Mouse (Mus musculus) embryonic facial prominence, embryonic 15.5 days (tissue): ENCODE measurements at regions not wholly inside any gene's neighbourhood (a gene's known extent, or its start where the extent isn't known, plus 50 kb on each side); places are given as distances from the start of the nearest gene placed in this dataset.

Source experiments
- ATAC-seq: fragments of 200-750 bp; cut with Nextera tagmentation; 2 replicates; pipeline ENCODE4 v1.8.0; 2017; ENCODE audit warnings: low read depth, moderate TSS enrichment; ENCODE audit not compliant: insufficient number of reproducible peaks, low FRiP score, low TSS enrichment
- H3K27ac ChIP-seq: fragments of 300-500 bp; sonication (generic); replicated peaks from 2 replicates; pipeline ENCODE4 v1.5.1; 2015; ENCODE audit warnings: mild to moderate bottlenecking, inconsistent platforms
- H3K27me3 ChIP-seq: fragments of 300-500 bp; sonication (generic); 2 replicates; pipeline ENCODE4 v1.6.1; 2015; ENCODE audit warnings: inconsistent platforms
- H3K36me3 ChIP-seq: fragments of 300-500 bp; sonication (generic); 2 replicates; pipeline ENCODE4 v1.6.1; 2015; ENCODE audit warnings: mild to moderate bottlenecking, inconsistent platforms
- H3K4me1 ChIP-seq: fragments of 300-500 bp; sonication (generic); 2 replicates; pipeline ENCODE4 v1.6.1; 2015; ENCODE audit warnings: inconsistent platforms
- H3K4me2 ChIP-seq: fragments of 300-500 bp; sonication (generic); replicated peaks from 2 replicates; pipeline ENCODE4 v1.6.1; 2015; ENCODE audit warnings: mild to moderate bottlenecking, inconsistent platforms
- H3K4me3 ChIP-seq: fragments of 300-500 bp; sonication (generic); replicated peaks from 2 replicates; pipeline ENCODE4 v1.5.1; 2015; ENCODE audit warnings: mild to moderate bottlenecking, inconsistent platforms
- H3K9ac ChIP-seq: fragments of 300-500 bp; sonication (generic); 2 replicates; pipeline ENCODE4 v1.6.1; 2015; ENCODE audit warnings: inconsistent platforms
- H3K9me3 ChIP-seq: fragments of 300-500 bp; sonication (generic); replicated peaks from 2 replicates; pipeline ENCODE4 v1.6.1; 2016; ENCODE audit warnings: inconsistent platforms
- whole genome bisulfite sequencing: fragments of 180-500 bp; shearing (Covaris S2); methylation state at CpG from one replicate; pipeline ENCODE4 v1.1.7; 2015; 5-methylcytosine and 5-hydroxymethylcytosine counted together

DNA sequence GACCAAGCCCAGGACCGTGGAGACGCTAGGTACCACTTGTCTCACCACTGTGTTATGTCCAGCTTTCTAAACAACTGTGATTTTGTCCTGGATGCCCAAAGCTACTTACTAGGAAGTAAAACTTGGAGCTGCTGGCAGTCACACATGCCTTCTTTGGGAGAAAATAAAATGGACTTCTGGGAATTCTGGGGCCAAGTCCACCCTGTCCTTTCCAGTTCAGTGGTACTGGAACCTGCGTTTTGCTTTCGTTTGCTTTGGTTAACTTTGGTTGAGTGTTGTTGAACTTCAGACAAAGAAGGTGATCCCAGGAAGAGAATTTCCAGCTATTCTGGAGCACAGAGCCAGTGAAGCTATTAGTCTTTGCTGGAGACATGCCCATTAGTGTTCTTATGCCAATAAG is 139.8 kb downstream of the Gm9817 start:
- Histone ChIP-seq H3K9me3 (no peaks in the 10 kb centered on the region), H3K36me3 (no peaks in the 10 kb centered on the region), H3K4me3 (no peak overlapping the region), H3K27ac (no peak overlapping the region), H3K4me2 (no peak overlapping the region), H3K4me1 (peaks cover 8% of the 10 kb centered on the region; the same call in 1 of the 2 replicates), H3K27me3 (no peaks in the 10 kb centered on the region), H3K9ac (no peak overlapping the region)
- no peak for ATAC-seq
- 93% methylated on average over 4 of the region's 4 CpGs for WGBS

GRCm38 (mm10) chr13:45219671-45220070 is 141.2 kb downstream of the Gm9817 start:
- Histone ChIP-seq H3K4me1 (no peaks in the 10 kb centered on the region), H3K9ac (no peak overlapping the region), H3K4me2 (no peak overlapping the region), H3K4me3 (no peak overlapping the region), H3K36me3 (no peaks in the 10 kb centered on the region), H3K27me3 (no peaks in the 10 kb centered on the region), H3K27ac (no peak overlapping the region), H3K9me3 (no peaks in the 10 kb centered on the region)
- 46% methylated on average over 3 of the region's 3 CpGs for WGBS
- ATAC-seq: no peak

GRCm38 (mm10) chr13:45230804-45231203 is 152.3 kb downstream of the Gm9817 start:
- 63% methylated on average over 2 of the region's 2 CpGs for WGBS
- H3K27me3 ChIP-seq: no peaks in the 10 kb centered on the region
- no peak overlapping the region for H3K4me2 ChIP-seq
- peaks cover 11% of the 10 kb centered on the region for H3K4me1 ChIP-seq
- no peak overlapping the region for H3K4me3 ChIP-seq
- H3K27ac ChIP-seq: no peak overlapping the region
- H3K9me3 ChIP-seq: no peaks in the 10 kb centered on the region
- ATAC-seq: no peak
- no peaks in the 10 kb centered on the region for H3K36me3 ChIP-seq
- no peak overlapping the region for H3K9ac ChIP-seq

DNA sequence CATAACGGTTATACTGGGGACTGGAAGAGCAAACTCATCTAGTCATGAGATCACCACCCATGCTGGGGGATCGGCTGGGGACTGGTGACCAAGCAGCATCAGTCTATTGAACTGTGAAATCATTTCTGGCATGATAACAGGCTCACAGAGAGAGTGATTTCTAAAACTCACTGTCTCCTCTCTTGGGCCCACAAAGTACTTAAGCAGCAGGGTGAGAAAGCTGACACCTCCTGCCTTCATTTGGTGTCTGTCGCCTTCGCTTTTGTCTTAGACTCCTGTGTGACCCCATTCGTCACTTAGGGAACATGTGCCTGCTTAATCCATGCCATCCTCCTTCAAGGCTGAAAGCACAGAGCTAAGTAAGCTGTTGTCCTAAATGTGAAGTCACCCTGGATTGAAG is 154.3 kb upstream of the Mylip start:
- Histone ChIP-seq H3K27me3 (no peaks in the 10 kb centered on the region), H3K9me3 (no peaks in the 10 kb centered on the region), H3K4me3 (no peak overlapping the region), H3K36me3 (no peaks in the 10 kb centered on the region), H3K9ac (no peak overlapping the region), H3K4me2 (no peak overlapping the region), H3K4me1 (no peaks in the 10 kb centered on the region), H3K27ac (no peak overlapping the region)
- 74% methylated on average over 5 of the region's 5 CpGs for WGBS
- no peak for ATAC-seq

- 83% methylated on average over 7 of the region's 7 CpGs for WGBS
- Histone ChIP-seq H3K4me3 (no peak overlapping the region), H3K36me3 (no peaks in the 10 kb centered on the region), H3K4me1 (peaks cover 6% of the 10 kb centered on the region; the same call in 1 of the 2 replicates), H3K9ac (no peak overlapping the region), H3K9me3 (no peaks in the 10 kb centered on the region), H3K27me3 (no peaks in the 10 kb centered on the region), H3K4me2 (no peak overlapping the region), H3K27ac (no peak overlapping the region)
- no peak for ATAC-seq
Measured at GRCm38 (mm10) chr13:45238258-45238657, 151.3 kb upstream of the Mylip start.

DNA sequence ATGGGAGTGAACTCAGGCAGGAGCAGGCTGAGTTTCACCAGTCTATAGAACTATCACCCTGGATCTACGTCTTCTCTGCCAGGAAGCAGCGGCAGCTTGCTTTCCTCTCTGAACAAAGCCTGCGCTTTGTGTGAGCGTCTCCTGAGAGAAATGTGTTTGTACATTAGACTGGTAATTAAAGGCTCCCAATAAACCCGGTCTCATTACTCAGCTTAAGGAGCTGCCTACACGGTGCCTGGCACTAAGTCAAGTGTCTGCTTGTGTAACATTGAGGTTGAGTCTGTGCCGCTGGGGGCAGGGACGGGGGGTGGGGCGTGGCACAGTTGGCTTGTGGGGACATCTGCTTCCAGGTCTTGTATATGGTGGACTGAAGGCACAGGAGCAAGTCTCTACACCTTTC is 150.4 kb upstream of the Mylip start:
- 0 out of 2 replicates have a peak overlapping the region, but pooled peaks have one; percentile 13 for H3K27ac ChIP-seq
- no peak overlapping the region for H3K9ac ChIP-seq
- peaks cover 6% of the 10 kb centered on the region; the same call in 1 of the 2 replicates for H3K4me1 ChIP-seq
- WGBS: 47% methylated on average over 9 of the region's 9 CpGs
- H3K4me3 ChIP-seq: no peak overlapping the region
- no peaks in the 10 kb centered on the region for H3K27me3 ChIP-seq
- no peak overlapping the region for H3K4me2 ChIP-seq
- ATAC-seq: peak; percentile 63; the same call in 1 of the 2 replicates
- no peaks in the 10 kb centered on the region for H3K36me3 ChIP-seq
- H3K9me3 ChIP-seq: no peaks in the 10 kb centered on the region

DNA sequence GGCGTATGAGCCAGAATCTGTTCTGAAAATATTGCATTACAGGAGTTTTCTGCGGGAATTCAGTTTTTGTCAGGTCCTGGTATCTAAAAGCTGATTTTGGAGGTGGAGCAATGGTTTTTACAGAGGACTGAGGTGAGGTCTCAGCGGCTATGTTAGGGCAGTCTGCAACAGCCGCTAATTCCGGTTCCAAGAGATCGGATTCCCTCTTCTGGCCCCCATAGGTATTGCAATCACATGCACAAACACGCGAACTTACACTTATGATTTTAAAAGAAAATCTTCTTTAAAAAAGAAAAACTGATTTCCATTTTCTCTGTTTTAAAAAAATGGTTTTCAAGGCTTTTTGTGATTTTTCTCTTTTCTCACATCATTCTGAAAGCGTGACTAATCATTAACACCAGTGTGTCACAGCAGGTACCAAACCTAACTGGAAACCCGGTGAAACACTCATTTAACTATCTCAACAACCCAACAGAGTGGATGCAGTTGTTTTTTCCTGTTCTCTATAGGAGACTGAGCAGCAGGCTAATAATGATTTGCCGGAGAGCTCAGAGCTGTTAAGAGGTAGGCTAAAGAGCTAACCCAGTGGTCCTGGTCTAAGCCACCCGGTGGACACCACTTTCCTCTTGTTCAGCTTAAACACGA is 149.4 kb upstream of the Mylip start:
- Histone ChIP-seq H3K9ac (no peak overlapping the region), H3K36me3 (no peaks in the 10 kb centered on the region), H3K27ac (no peak overlapping the region), H3K9me3 (no peaks in the 10 kb centered on the region), H3K4me2 (no peak overlapping the region), H3K4me3 (no peak overlapping the region), H3K4me1 (peaks cover 6% of the 10 kb centered on the region; the same call in 1 of the 2 replicates), H3K27me3 (no peaks in the 10 kb centered on the region)
- WGBS: 81% methylated on average over 13 of the region's 13 CpGs
- no peak for ATAC-seq

DNA sequence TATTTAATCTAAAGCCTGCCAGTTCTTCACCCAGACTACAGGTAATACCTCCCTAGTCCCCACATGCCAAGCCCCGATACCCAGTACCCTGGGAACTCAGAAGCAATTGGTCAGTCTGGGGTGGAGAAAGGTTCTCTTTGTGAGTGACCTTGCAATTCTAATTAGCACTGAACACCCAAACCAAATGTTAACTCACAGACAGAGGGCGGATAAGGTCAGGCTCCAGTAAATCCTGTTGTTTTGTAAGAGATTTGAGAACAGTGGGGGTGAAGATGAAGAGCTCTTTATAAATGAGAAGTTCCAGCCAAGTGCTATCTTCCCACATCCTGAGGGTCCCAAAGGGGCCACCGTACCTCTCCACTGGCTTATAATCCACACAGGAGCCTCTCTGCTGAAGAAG is 147.3 kb upstream of the Mylip start:
- Histone ChIP-seq H3K36me3 (no peaks in the 10 kb centered on the region), H3K9me3 (no peaks in the 10 kb centered on the region), H3K27me3 (no peaks in the 10 kb centered on the region), H3K9ac (no peak overlapping the region), H3K27ac (no peak overlapping the region), H3K4me2 (no peak overlapping the region), H3K4me3 (no peak overlapping the region), H3K4me1 (peaks cover 12% of the 10 kb centered on the region; the same call in 1 of the 2 replicates)
- 51% methylated on average over 3 of the region's 3 CpGs for WGBS
- no peak for ATAC-seq

- no peak overlapping the region for H3K9ac ChIP-seq
- no peaks in the 10 kb centered on the region for H3K36me3 ChIP-seq
- no peak overlapping the region for H3K27ac ChIP-seq
- no peaks in the 10 kb centered on the region for H3K27me3 ChIP-seq
- H3K9me3 ChIP-seq: no peaks in the 10 kb centered on the region
- peaks cover 12% of the 10 kb centered on the region; the same call in 1 of the 2 replicates for H3K4me1 ChIP-seq
- H3K4me3 ChIP-seq: no peak overlapping the region
- ATAC-seq: no peak
- H3K4me2 ChIP-seq: no peak overlapping the region
- WGBS: 57% methylated on average over 12 of the region's 12 CpGs
Measured at GRCm38 (mm10) chr13:45242750-45243149, 146.8 kb upstream of the Mylip start.

GRCm38 (mm10) chr13:45245651-45246050 is 143.9 kb upstream of the Mylip start:
- 54% methylated on average over 5 of the region's 5 CpGs for WGBS
- no peak for ATAC-seq
- peaks cover 12% of the 10 kb centered on the region; the same call in 1 of the 2 replicates for H3K4me1 ChIP-seq

GRCm38 (mm10) chr13:45246341-45246740 is 143.2 kb upstream of the Mylip start:
- no peak for ATAC-seq
- no peaks in the 10 kb centered on the region for H3K9me3 ChIP-seq
- H3K27ac ChIP-seq: no peak overlapping the region
- H3K4me3 ChIP-seq: no peak overlapping the region
- H3K4me1 ChIP-seq: peaks cover 12% of the 10 kb centered on the region; the same call in 1 of the 2 replicates
- H3K4me2 ChIP-seq: no peak overlapping the region
- no peaks in the 10 kb centered on the region for H3K36me3 ChIP-seq
- H3K9ac ChIP-seq: no peak overlapping the region
- H3K27me3 ChIP-seq: no peaks in the 10 kb centered on the region
- WGBS: 55% methylated on average over 2 of the region's 2 CpGs

More at GRCm38 (mm10) chr13:45245651-45246050, 143.9 kb upstream of the Mylip start:
- Histone ChIP-seq H3K4me3 (no peak overlapping the region), H3K36me3 (no peaks in the 10 kb centered on the region), H3K27me3 (no peaks in the 10 kb centered on the region), H3K27ac (no peak overlapping the region), H3K9ac (no peak overlapping the region), H3K9me3 (no peaks in the 10 kb centered on the region), H3K4me2 (no peak overlapping the region)

GRCm38 (mm10) chr13:45250028-45250427 is 139.5 kb upstream of the Mylip start:
- no peaks in the 10 kb centered on the region for H3K9me3 ChIP-seq
- H3K4me2 ChIP-seq: no peak overlapping the region
- H3K4me3 ChIP-seq: no peak overlapping the region
- H3K27ac ChIP-seq: no peak overlapping the region
- 45% methylated on average over 1 of the region's 1 CpGs for WGBS
- 0 out of 2 replicates have a peak, but pooled peaks cover 6% of the 10 kb centered on the region for H3K4me1 ChIP-seq
- no peaks in the 10 kb centered on the region for H3K36me3 ChIP-seq
- H3K9ac ChIP-seq: no peak overlapping the region
- H3K27me3 ChIP-seq: no peaks in the 10 kb centered on the region
- no peak for ATAC-seq
